Mouse (Mus musculus): ENCODE data around the gene Slit3. TPM values are rescaled to one million over a fixed set of nuclear protein-coding genes. Genes with fewer than 3 reads are reported as not detected.
A peak's percentile ranks its signal among the peaks of the same experiment; 100 is the strongest.

Slit3 gene
- polyA plus RNA-seq, 1 experiment from 2014 or later, result 13.0 TPM

DNA sequence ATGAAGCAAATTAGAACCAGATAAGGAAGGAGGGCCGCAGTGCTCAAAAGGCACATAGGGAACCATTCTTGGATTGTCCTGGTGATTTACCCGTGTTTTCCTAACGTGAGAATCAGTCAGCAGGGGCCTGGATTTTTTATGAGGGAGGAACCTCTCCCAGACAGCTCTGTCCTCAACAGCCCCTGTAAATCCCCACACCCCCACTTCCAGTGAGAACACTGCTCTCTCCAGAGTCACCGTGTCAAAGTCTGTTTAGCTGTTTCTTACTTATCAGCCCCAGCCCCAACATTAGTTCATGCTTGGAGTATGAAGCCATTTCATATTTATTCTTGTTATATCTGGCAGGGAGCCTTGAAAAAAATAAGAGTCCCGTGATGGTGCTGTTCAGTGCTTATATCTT lies 272.8 kb downstream of the Slit3 start:
- no peak for ATAC-seq (ENCODE audit: low FRiP score, low read depth)
- Histone ChIP-seq H3K9ac (no peak overlapping the region), H3K27ac (replicated peaks) (no peak overlapping the region), H3K4me2 (no peak overlapping the region), H3K27me3 (0 out of 2 replicates have a peak, but pooled peaks cover 4% of the 10 kb centered on the region), H3K36me3 (no peaks in the 10 kb centered on the region), H3K4me1 (replicated peaks) (0 out of 2 replicates have a peak, but pooled peaks cover 2% of the 10 kb centered on the region), H3K9me3 (no peaks in the 10 kb centered on the region), H3K4me3 (no peak overlapping the region)
- WGBS, result 55% methylated on average over 5 of the region's 5 CpGs

DNA sequence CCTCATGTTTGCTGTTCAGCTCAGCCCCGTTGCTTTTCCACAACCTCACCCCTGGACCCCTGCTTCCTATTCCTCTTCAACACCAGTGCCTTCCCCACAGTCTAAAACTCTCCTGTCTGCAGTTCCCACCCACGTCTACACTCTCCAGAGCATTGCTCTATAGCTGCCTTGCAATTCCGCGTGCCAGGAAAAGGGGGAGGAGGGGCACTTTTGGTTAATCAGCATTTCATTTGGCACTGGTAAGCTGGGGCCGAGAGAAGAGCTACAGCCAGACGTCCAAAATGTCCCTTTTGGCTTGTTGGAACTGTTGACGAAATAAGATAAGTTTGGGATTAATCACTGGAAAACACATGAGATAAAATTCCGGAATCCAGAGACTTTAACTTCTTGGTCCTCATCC lies 274.4 kb downstream of the Slit3 start:
- Histone ChIP-seq H3K9ac (no peak overlapping the region), H3K4me2 (no peak overlapping the region), H3K9me3 (no peaks in the 10 kb centered on the region), H3K27me3 (no peaks in the 10 kb centered on the region), H3K4me1 (replicated peaks) (0 out of 2 replicates have a peak, but pooled peaks cover 2% of the 10 kb centered on the region), H3K27ac (replicated peaks) (no peak overlapping the region), H3K36me3 (no peaks in the 10 kb centered on the region), H3K4me3 (no peak overlapping the region)
- no peak for ATAC-seq (ENCODE audit: low FRiP score, low read depth)
- 64% methylated on average over 8 of the region's 8 CpGs for WGBS

GRCm38 (mm10) chr11:35398353-35398752 lies 277.3 kb downstream of the Slit3 start:
- Histone ChIP-seq H3K4me2 (no peak overlapping the region), H3K9me3 (no peaks in the 10 kb centered on the region), H3K4me3 (no peak overlapping the region), H3K4me1 (replicated peaks) (0 out of 2 replicates have a peak, but pooled peaks cover 2% of the 10 kb centered on the region), H3K27me3 (no peaks in the 10 kb centered on the region), H3K27ac (replicated peaks) (no peak overlapping the region), H3K9ac (no peak overlapping the region), H3K36me3 (no peaks in the 10 kb centered on the region)
- no peak for ATAC-seq (ENCODE audit: low FRiP score, low read depth)
- WGBS, result 86% methylated on average over 5 of the region's 5 CpGs

DNA sequence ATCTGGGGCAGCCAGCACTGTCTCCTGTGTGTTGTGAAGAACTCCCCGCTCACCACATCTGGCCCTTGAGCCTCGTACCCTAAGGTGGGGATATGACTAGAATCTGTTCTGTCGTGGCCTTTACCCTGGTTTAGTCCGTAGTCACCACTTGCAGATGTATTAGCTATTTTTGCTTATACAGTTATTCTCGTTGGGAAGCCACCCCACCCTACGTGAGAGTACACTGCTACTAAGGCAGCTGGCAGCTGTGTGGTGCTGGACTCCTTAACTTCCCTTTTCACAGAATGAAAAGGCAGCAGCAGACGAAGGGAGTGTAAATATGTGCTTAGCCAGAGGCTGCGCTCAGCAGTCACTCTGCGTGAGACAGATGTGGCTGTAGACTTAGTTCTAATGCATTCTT lies 282.5 kb downstream of the Slit3 start:
- H3K4me1 ChIP-seq (replicated peaks), result peaks cover 3% of the 10 kb centered on the region; the same call in 1 of the 2 replicates
- 82% methylated on average over 9 of the region's 9 CpGs for WGBS
- peaks cover 14% of the 10 kb centered on the region for H3K27me3 ChIP-seq
- no peaks in the 10 kb centered on the region for H3K9me3 ChIP-seq
- H3K4me2 ChIP-seq, result no peak overlapping the region
- no peak overlapping the region for H3K4me3 ChIP-seq
- no peak overlapping the region for H3K9ac ChIP-seq
- no peaks in the 10 kb centered on the region for H3K36me3 ChIP-seq
- ATAC-seq (ENCODE audit: low FRiP score, low read depth), result no peak
- H3K27ac ChIP-seq (replicated peaks), result no peak overlapping the region

DNA sequence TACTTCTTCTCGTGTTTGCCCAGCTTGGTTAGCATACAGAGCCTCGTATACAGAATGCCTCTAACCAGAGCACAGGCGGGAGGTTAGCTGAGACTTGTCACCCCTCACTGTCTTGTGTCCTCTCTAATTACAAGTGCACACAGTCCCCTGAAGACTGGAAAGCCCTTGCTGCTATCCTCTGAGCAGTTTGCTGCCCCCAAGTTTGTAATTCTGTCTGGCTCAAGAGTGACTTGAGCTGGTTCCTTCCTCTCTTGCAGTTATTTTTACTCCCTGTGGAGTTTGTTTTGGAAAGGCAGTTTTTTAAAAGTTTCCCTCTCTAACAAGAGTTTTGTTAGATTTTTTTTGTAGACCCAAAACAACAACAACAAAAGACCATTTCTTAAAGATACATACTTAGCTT lies 285.0 kb downstream of the Slit3 start:
- ATAC-seq (ENCODE audit: low FRiP score, low read depth), result no peak
- H3K4me3 ChIP-seq, result no peak overlapping the region
- H3K36me3 ChIP-seq, result no peaks in the 10 kb centered on the region
- H3K4me1 ChIP-seq (replicated peaks), result peaks cover 3% of the 10 kb centered on the region; the same call in 1 of the 2 replicates
- no peaks in the 10 kb centered on the region for H3K9me3 ChIP-seq
- no peak overlapping the region for H3K4me2 ChIP-seq
- H3K27ac ChIP-seq (replicated peaks), result no peak overlapping the region
- H3K27me3 ChIP-seq, result peaks cover 14% of the 10 kb centered on the region
- no peak overlapping the region for H3K9ac ChIP-seq
- WGBS, result 45% methylated on average over 3 of the region's 3 CpGs

DNA sequence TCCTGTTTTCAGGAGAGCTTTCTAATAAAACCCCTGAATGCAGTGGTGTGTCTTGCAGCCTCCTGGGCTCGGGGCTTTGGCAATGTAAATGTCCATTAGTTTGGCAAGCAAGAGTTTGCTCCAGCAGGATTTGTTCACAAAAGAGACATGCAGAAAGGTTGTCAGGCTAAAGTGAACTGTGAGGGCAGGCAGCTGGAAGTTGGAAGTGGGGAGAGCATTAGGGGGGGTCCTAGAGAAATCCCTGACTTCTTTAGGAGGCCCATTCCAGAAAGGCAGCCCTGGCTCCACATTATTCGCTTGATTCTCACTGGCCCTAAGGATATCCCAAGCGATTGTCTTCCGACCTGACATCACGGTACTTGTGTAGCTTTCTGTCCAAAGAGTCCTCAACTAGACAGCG lies 285.5 kb downstream of the Slit3 start:
- Histone ChIP-seq H3K4me1 (replicated peaks) (peaks cover 3% of the 10 kb centered on the region; the same call in 1 of the 2 replicates), H3K9me3 (no peaks in the 10 kb centered on the region), H3K36me3 (no peaks in the 10 kb centered on the region), H3K27ac (replicated peaks) (no peak overlapping the region), H3K4me2 (no peak overlapping the region), H3K4me3 (no peak overlapping the region), H3K9ac (no peak overlapping the region), H3K27me3 (peaks cover 14% of the 10 kb centered on the region)
- ATAC-seq (ENCODE audit: low FRiP score, low read depth), result no peak
- 70% methylated on average over 6 of the region's 6 CpGs for WGBS

DNA sequence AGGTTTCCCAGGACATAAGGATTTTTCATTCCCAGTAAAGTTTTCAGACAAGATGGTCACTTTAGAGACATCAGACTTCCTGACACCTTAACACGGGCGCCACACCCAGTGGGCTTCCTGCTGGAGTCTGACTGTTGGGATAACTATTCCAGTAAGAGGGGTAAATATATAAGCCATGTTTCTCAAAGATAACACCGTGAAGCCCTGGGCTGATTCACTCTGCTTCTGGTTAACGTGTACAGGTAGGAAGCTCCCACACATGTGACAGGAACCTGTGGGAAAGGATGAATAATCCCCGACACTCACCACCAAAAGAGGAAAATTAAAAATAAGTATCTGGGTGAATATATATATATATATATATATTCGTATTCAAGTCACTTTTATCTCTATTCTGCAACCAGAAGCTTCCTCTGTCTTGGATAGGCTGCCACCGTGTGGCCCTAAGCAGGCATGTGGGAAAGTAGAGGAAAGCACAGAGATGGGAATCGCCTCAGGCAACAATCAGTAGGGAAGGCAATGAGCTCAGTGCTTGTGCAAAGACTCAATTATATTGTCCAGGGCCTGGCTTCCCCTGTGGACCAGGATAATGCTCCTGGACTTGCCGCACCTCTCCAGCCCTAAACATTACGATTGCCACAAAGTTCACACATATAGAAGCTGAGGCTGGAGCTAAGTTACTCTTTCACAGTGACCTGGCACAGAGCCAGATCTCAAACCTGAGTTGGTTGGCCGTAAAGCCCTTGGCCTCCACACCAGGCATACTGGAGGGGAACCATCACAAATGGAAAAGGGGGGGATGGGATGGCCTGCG lies 286.5 kb downstream of the Slit3 start:
- Histone ChIP-seq H3K4me1 (replicated peaks) (peaks cover 3% of the 10 kb centered on the region; the same call in 1 of the 2 replicates), H3K36me3 (no peaks in the 10 kb centered on the region), H3K27me3 (peaks cover 14% of the 10 kb centered on the region), H3K9me3 (no peaks in the 10 kb centered on the region), H3K27ac (replicated peaks) (no peak overlapping the region), H3K4me2 (no peak overlapping the region), H3K4me3 (no peak overlapping the region), H3K9ac (no peak overlapping the region)
- ATAC-seq (ENCODE audit: low FRiP score, low read depth), result peak; percentile 86
- 56% methylated on average over 12 of the region's 12 CpGs for WGBS

GRCm38 (mm10) chr11:35410431-35410830 lies 289.4 kb downstream of the Slit3 start:
- Histone ChIP-seq H3K9ac (no peak overlapping the region), H3K4me3 (no peak overlapping the region), H3K4me2 (no peak overlapping the region), H3K27ac (replicated peaks) (no peak overlapping the region), H3K4me1 (replicated peaks) (peaks cover 3% of the 10 kb centered on the region; the same call in 1 of the 2 replicates), H3K9me3 (no peaks in the 10 kb centered on the region), H3K27me3 (peaks cover 3% of the 10 kb centered on the region; the same call in 1 of the 2 replicates), H3K36me3 (no peaks in the 10 kb centered on the region)
- 77% methylated on average over 3 of the region's 3 CpGs for WGBS
- no peak for ATAC-seq (ENCODE audit: low FRiP score, low read depth)

DNA sequence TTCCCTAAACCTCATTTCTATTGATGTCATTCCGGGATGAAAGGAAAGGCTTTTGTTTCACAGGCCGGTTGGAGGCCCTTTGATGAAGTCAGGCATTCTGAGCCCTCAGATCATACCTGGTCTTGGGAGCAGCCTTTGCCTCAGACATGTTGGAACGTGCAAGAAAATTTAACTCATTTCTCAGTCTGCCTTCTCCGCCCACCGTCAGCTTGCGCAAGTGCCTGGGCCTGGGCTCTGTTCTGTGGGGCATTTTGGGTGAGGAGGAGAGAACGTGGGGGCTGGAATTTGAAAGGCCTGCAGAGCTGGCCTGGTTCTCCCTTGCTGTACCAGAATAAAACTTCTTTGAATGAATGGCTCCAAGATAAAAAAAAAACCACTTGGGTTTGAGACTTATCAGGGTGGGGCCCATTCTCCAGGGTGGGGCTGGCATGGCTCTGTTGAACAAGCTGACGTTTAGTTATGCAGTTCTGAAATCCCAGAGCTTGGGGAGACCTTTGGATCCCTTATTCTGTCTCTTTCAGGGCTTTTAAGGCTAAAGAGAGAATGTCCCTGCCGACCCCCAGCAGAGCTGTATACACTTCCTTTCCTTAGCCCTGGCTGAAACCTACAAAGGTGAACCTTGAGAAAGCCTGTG lies 294.9 kb downstream of the Slit3 start:
- WGBS, result 54% methylated on average over 9 of the region's 9 CpGs
- Histone ChIP-seq H3K4me3 (no peak overlapping the region), H3K9ac (no peak overlapping the region), H3K4me1 (replicated peaks) (peaks cover 22% of the 10 kb centered on the region), H3K9me3 (no peaks in the 10 kb centered on the region), H3K27me3 (0 out of 2 replicates have a peak, but pooled peaks cover 2% of the 10 kb centered on the region), H3K36me3 (no peaks in the 10 kb centered on the region), H3K4me2 (no peak overlapping the region), H3K27ac (replicated peaks) (0 out of 2 replicates have a peak overlapping the region, but pooled peaks have one; percentile 8)
- ATAC-seq (ENCODE audit: low FRiP score, low read depth), result no peak

GRCm38 (mm10) chr11:35416402-35417093 lies 295.5 kb downstream of the Slit3 start:
- WGBS, result 57% methylated on average over 14 of the region's 14 CpGs
- Histone ChIP-seq H3K36me3 (no peaks in the 10 kb centered on the region), H3K4me2 (no peak overlapping the region), H3K27me3 (0 out of 2 replicates have a peak, but pooled peaks cover 2% of the 10 kb centered on the region), H3K4me1 (replicated peaks) (peaks cover 22% of the 10 kb centered on the region), H3K9me3 (no peaks in the 10 kb centered on the region), H3K4me3 (no peak overlapping the region), H3K27ac (replicated peaks) (0 out of 2 replicates have a peak overlapping the region, but pooled peaks have one; percentile 8), H3K9ac (no peak overlapping the region)
- ATAC-seq (ENCODE audit: low FRiP score, low read depth), result peak; percentile 42; the same call in 1 of the 2 replicates

DNA sequence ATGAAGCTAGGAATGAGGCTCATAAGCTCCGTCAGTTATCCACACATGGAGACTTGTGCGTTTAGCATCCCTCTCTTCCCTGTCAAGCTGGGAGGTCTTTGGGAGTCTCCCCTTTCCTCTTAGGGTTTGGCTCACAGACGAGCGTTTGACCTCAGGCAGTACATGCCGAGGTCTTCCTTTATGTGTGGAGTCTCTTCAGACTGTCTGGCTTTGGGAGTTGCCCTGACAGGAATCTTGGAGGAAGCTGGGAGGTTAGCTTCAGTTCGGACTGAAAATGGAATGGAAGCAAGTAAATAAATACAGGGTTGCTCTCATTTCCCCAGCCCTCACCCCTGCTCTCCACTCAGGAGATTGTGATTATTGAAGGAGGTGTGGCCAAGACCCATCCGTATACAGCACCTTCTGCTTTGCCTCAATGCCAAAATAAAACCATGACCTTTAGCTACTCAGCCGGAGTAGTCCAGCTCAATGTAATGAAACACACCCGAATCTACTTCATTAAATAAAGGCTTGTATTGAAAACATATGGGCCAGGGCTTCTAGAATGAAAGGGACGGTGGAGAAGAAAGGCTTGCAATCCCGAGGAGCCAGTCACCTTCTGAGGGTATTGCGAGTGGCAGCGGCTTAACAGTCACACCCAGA lies 297.0 kb downstream of the Slit3 start:
- 78% methylated on average over 13 of the region's 13 CpGs for WGBS
- Histone ChIP-seq H3K4me3 (no peak overlapping the region), H3K4me1 (replicated peaks) (peaks cover 22% of the 10 kb centered on the region), H3K9me3 (no peaks in the 10 kb centered on the region), H3K27ac (replicated peaks) (no peak overlapping the region), H3K36me3 (no peaks in the 10 kb centered on the region), H3K27me3 (0 out of 2 replicates have a peak, but pooled peaks cover 2% of the 10 kb centered on the region), H3K9ac (no peak overlapping the region), H3K4me2 (no peak overlapping the region)
- no peak for ATAC-seq (ENCODE audit: low FRiP score, low read depth)
